Mouse (Mus musculus): ENCODE data around the gene Dach1.

- no peak for TF ChIP-seq CTCF (conservative IDR thresholded peaks at IDR 0.05 in 1 of 2, IDR thresholded peaks at IDR 0.05 in 1 of 2; ENCODE audit: low read depth in 2 of 2, low read length in 2 of 2)
- TF ChIP-seq JUN (IDR thresholded peaks at IDR 0.05; ENCODE audit: insufficient read depth, low read depth, low read length): no peak
- no peak for TF ChIP-seq POLR2A (IDR thresholded peaks at IDR 0.05; ENCODE audit: low read depth, low read length)
- no peak for TF ChIP-seq E2F4 (IDR thresholded peaks at IDR 0.05; ENCODE audit: insufficient replicate concordance, low read depth, low read length)
- TF ChIP-seq CHD1 (IDR thresholded peaks at IDR 0.05; ENCODE audit: low read depth, low read length): no peak
- no peak for TF ChIP-seq BHLHE40 (IDR thresholded peaks at IDR 0.05; ENCODE audit: low read depth, low read length)
- TF ChIP-seq POLR2AphosphoS2 (IDR thresholded peaks at IDR 0.05; ENCODE audit: low read depth, low read length): no peak
- no peak for TF ChIP-seq USF2 (conservative IDR thresholded peaks at IDR 0.05; ENCODE audit: low read depth, low read length)
- no peak for TF ChIP-seq EP300 (IDR thresholded peaks at IDR 0.05; ENCODE audit: low read length)
- no peak for TF ChIP-seq ELF1 (IDR thresholded peaks at IDR 0.05; ENCODE audit: low read depth, low read length)
- TF ChIP-seq ZKSCAN1 (IDR thresholded peaks at IDR 0.05; ENCODE audit: borderline replicate concordance, low read depth, low read length): no peak
- no peak for TF ChIP-seq MYC (IDR thresholded peaks at IDR 0.05; ENCODE audit: low read depth, low read length)
- no peak for TF ChIP-seq TCF12 (IDR thresholded peaks at IDR 0.05; ENCODE audit: low read depth, low read length)
- no peak for TF ChIP-seq NELFE (IDR thresholded peaks at IDR 0.05; ENCODE audit: low read depth, low read length)
Measured at GRCm38 (mm10) chr14:98168908-98169401, 610 bp downstream of the Dach1 start.
